In genomic region chr17:50627658-50628057, GRCm38 (mm10) we compare ENCODE assay signal across 10 mouse cellular contexts.
DNase-seq lines count a peak whose midpoint lies in the region; ATAC-seq and TF ChIP-seq lines count a peak whose summit lies in the region.
"Had no signal": no experiment of that assay in that cellular context is flagged by ENCODE, and none has a peak within 500 bp of the region (broad histone marks: within the 10 kb centered on the region; RNA-seq: fewer than 3 reads in every experiment).

No protein-coding gene starts in this region.

- no peak overlapping the region for H3K9ac ChIP-seq in hindbrain, embryonic 16.5 days (ENCODE audit: low read depth, low read length)
- H3K9ac ChIP-seq in hindbrain, embryonic 14.5 days: no peak overlapping the region
- H3K9ac ChIP-seq in MEL (ENCODE audit: control insufficient read depth, low read depth, low read length, poor library complexity, severe bottlenecking): no peak overlapping the region
- no peak overlapping the region for H3K9ac ChIP-seq in intestine, embryonic 15.5 days
- H3K9ac ChIP-seq in kidney, embryonic 14.5 days (ENCODE audit: low read depth, low read length): no peak overlapping the region
- H3K9ac ChIP-seq: heart, embryonic 13.5 days had no signal

- H3K27ac ChIP-seq in hindbrain, embryonic 16.5 days (ENCODE audit: low read depth, low read length): no peak overlapping the region
- no peak overlapping the region for H3K27ac ChIP-seq in hindbrain, embryonic 14.5 days
- H3K27ac ChIP-seq in MEL (ENCODE audit: control insufficient read depth, low read depth, low read length): no peak overlapping the region
- no peak overlapping the region for H3K27ac ChIP-seq in intestine, embryonic 15.5 days
- H3K27ac ChIP-seq in kidney, embryonic 14.5 days (ENCODE audit: low read depth, low read length): no peak overlapping the region
- H3K27ac ChIP-seq: heart, embryonic 13.5 days had no signal

- 89% methylated on average over 3 of the region's 3 CpGs for WGBS in hindbrain, embryonic 16.5 days
- 96% methylated on average over 3 of the region's 3 CpGs for WGBS in hindbrain, embryonic 14.5 days
- WGBS in intestine, embryonic 15.5 days: 89% methylated on average over 3 of the region's 3 CpGs
- WGBS in kidney, embryonic 14.5 days: 92% methylated on average over 3 of the region's 3 CpGs

- no peak for TF ChIP-seq RAD21 in MEL (IDR thresholded peaks at IDR 0.05; ENCODE audit: low read depth, low read length)

- peaks cover 11% of the 10 kb centered on the region for H3K79me2 ChIP-seq in MEL (ENCODE audit: control insufficient read depth, insufficient read depth, low read length, poor library complexity)

- no peaks in the 10 kb centered on the region for H3K9me3 ChIP-seq in hindbrain, embryonic 16.5 days (ENCODE audit: control insufficient read depth, low read length)
- no peaks in the 10 kb centered on the region for H3K9me3 ChIP-seq in hindbrain, embryonic 14.5 days (ENCODE audit: control insufficient read depth, low read length)
- H3K9me3 ChIP-seq in MEL (replicated peaks; ENCODE audit: insufficient read depth, low read length): no peaks in the 10 kb centered on the region
- no peaks in the 10 kb centered on the region for H3K9me3 ChIP-seq in intestine, embryonic 15.5 days
- H3K9me3 ChIP-seq in kidney, embryonic 14.5 days (ENCODE audit: control insufficient read depth, low read length): no peaks in the 10 kb centered on the region
- H3K9me3 ChIP-seq: heart, embryonic 13.5 days had no signal

- H3K27me3 ChIP-seq in hindbrain, embryonic 16.5 days (replicated peaks; ENCODE audit: control insufficient read depth, insufficient read depth, low read length): no peaks in the 10 kb centered on the region
- no peaks in the 10 kb centered on the region for H3K27me3 ChIP-seq in hindbrain, embryonic 14.5 days (ENCODE audit: control insufficient read depth, insufficient read depth, low read length)
- H3K27me3 ChIP-seq in MEL (ENCODE audit: control insufficient read depth in 1 of 2, insufficient read depth in 2 of 2, low read length in 2 of 2): no peaks in the 10 kb centered on the region
- no peaks in the 10 kb centered on the region for H3K27me3 ChIP-seq in intestine, embryonic 15.5 days (replicated peaks)
- no peaks in the 10 kb centered on the region for H3K27me3 ChIP-seq in kidney, embryonic 14.5 days (ENCODE audit: control insufficient read depth, insufficient read depth, low read length)
- H3K27me3 ChIP-seq: heart, embryonic 13.5 days had no signal

- no peak overlapping the region for H3K4me2 ChIP-seq in hindbrain, embryonic 16.5 days (ENCODE audit: low read length)
- no peak overlapping the region for H3K4me2 ChIP-seq in hindbrain, embryonic 14.5 days (replicated peaks)
- no peak overlapping the region for H3K4me2 ChIP-seq in intestine, embryonic 15.5 days (replicated peaks)
- no peak overlapping the region for H3K4me2 ChIP-seq in kidney, embryonic 14.5 days (replicated peaks; ENCODE audit: low read depth, low read length)
- H3K4me2 ChIP-seq: heart, embryonic 13.5 days had no signal

- no peak for DNase-seq in hindbrain, embryonic 14.5 days (ENCODE audit: low spot score)
- DNase-seq in A20 (ENCODE audit: low read depth, low spot score): peak; percentile 7
- DNase-seq in MEL (ENCODE audit: low read depth, low spot score): peak; percentile 22
- DNase-seq in left cerebral cortex, postnatal 14 days (ENCODE audit: low spot score in 2 of 2): no peak
- no peak for DNase-seq in cerebellum, postnatal 25 days
- DNase-seq: lung, adult 2 months had no signal

- 0 out of 2 replicates have a peak, but pooled peaks have one; percentile 28 for ATAC-seq in hindbrain, embryonic 16.5 days
- ATAC-seq in hindbrain, embryonic 14.5 days (ENCODE audit: low FRiP score): no peak
- peak; percentile 36; the same call in 1 of the 2 replicates for ATAC-seq in intestine, embryonic 15.5 days
- no peak for ATAC-seq in kidney, embryonic 14.5 days (ENCODE audit: low FRiP score, low TSS enrichment)

- H3K4me1 ChIP-seq in hindbrain, embryonic 16.5 days (ENCODE audit: control insufficient read depth, insufficient read depth, low read depth, low read length): no peaks in the 10 kb centered on the region; the same call in 1 of the 2 replicates
- H3K4me1 ChIP-seq in hindbrain, embryonic 14.5 days (replicated peaks; ENCODE audit: control insufficient read depth, insufficient read depth, low read length): no peaks in the 10 kb centered on the region
- no peaks in the 10 kb centered on the region for H3K4me1 ChIP-seq in MEL (ENCODE audit: control insufficient read depth in 1 of 2, insufficient read depth in 2 of 2, low read length in 2 of 2)
- H3K4me1 ChIP-seq in intestine, embryonic 15.5 days (replicated peaks): no peaks in the 10 kb centered on the region
- H3K4me1 ChIP-seq in kidney, embryonic 14.5 days (ENCODE audit: control insufficient read depth, insufficient read depth, low read length): 0 out of 2 replicates have a peak, but pooled peaks cover 3% of the 10 kb centered on the region

- intact Hi-C loops in left cerebral cortex, postnatal 14 days (cut with DNase I): loop anchor here (5.0 kb wide), 2 partner anchors 115 to 335 kb away; partner anchors contain the start of gene Dazl

- H3K4me3 ChIP-seq in hindbrain, embryonic 16.5 days (ENCODE audit: low read length): no peak overlapping the region
- H3K4me3 ChIP-seq in hindbrain, embryonic 14.5 days (replicated peaks; ENCODE audit: low read length): no peak overlapping the region
- H3K4me3 ChIP-seq in MEL (ENCODE audit: control insufficient read depth in 1 of 2, insufficient read depth in 1 of 2, low read depth in 2 of 2, low read length in 2 of 2): no peak overlapping the region
- H3K4me3 ChIP-seq in intestine, embryonic 15.5 days (replicated peaks): no peak overlapping the region
- no peak overlapping the region for H3K4me3 ChIP-seq in kidney, embryonic 14.5 days (ENCODE audit: low read length)
- H3K4me3 ChIP-seq: heart, embryonic 13.5 days had no signal

- H3K36me3 ChIP-seq in hindbrain, embryonic 16.5 days (ENCODE audit: control insufficient read depth, insufficient read depth, low read length): no peaks in the 10 kb centered on the region
- H3K36me3 ChIP-seq in hindbrain, embryonic 14.5 days (replicated peaks; ENCODE audit: control insufficient read depth, insufficient read depth): no peaks in the 10 kb centered on the region
- H3K36me3 ChIP-seq in MEL (ENCODE audit: control insufficient read depth in 1 of 2, insufficient read depth in 2 of 2, low read length in 2 of 2): peaks cover 2 to 12% of the 10 kb centered on the region in 2 experiments; a peak in 2 of 4 replicates
- H3K36me3 ChIP-seq in intestine, embryonic 15.5 days: no peaks in the 10 kb centered on the region
- no peaks in the 10 kb centered on the region for H3K36me3 ChIP-seq in kidney, embryonic 14.5 days (ENCODE audit: control insufficient read depth, insufficient read depth, low read length)
- H3K36me3 ChIP-seq: heart, embryonic 13.5 days had no signal

- TF ChIP-seq CTCF in MEL (IDR thresholded peaks at IDR 0.05 in 2 of 3, conservative IDR thresholded peaks at IDR 0.05 in 1 of 3; ENCODE audit: control insufficient read depth in 1 of 3, insufficient read depth in 1 of 3, low read depth in 2 of 3, low read length in 3 of 3, poor library complexity in 1 of 3, severe bottlenecking in 1 of 3): no peak

- TF ChIP-seq POLR2A in MEL (IDR thresholded peaks at IDR 0.05; ENCODE audit: control insufficient read depth in 1 of 2, insufficient read depth in 1 of 2, low read depth in 1 of 2, low read length in 2 of 2, poor library complexity in 1 of 2): no peak

- TF ChIP-seq EP300 in MEL (IDR thresholded peaks at IDR 0.05; ENCODE audit: low read depth in 1 of 2, low read length in 2 of 2): no peak

TF ChIP-seq in MEL, 35 proteins besides CTCF, POLR2A, EP300 and RAD21:
- TF ChIP-seq GABPA (IDR thresholded peaks at IDR 0.05; ENCODE audit: low read depth, low read length): no peak
- no peak for TF ChIP-seq ZKSCAN1 (IDR thresholded peaks at IDR 0.05; ENCODE audit: low read depth, low read length)
- TF ChIP-seq ELF1 (IDR thresholded peaks at IDR 0.05; ENCODE audit: low read depth, low read length): no peak
- no peak for TF ChIP-seq SMC3 (IDR thresholded peaks at IDR 0.05; ENCODE audit: low read depth, low read length)
- TF ChIP-seq MYB (IDR thresholded peaks at IDR 0.05; ENCODE audit: low read depth, low read length): no peak
- TF ChIP-seq MYC (IDR thresholded peaks at IDR 0.05; ENCODE audit: low read depth, low read length): no peak
- no peak for TF ChIP-seq E2F4 (IDR thresholded peaks at IDR 0.05; ENCODE audit: borderline replicate concordance, low read depth, low read length)
- no peak for TF ChIP-seq MAX (IDR thresholded peaks at IDR 0.05; ENCODE audit: low read length)
- TF ChIP-seq POLR2AphosphoS5 (IDR thresholded peaks at IDR 0.05; ENCODE audit: borderline replicate concordance, low read depth, low read length): no peak
- no peak for TF ChIP-seq RCOR1 (IDR thresholded peaks at IDR 0.05; ENCODE audit: low read depth, low read length)
- TF ChIP-seq USF1 (IDR thresholded peaks at IDR 0.05; ENCODE audit: low read depth, low read length): no peak
- TF ChIP-seq TBP (IDR thresholded peaks at IDR 0.05; ENCODE audit: low read depth, low read length): no peak
- no peak for TF ChIP-seq JUND (IDR thresholded peaks at IDR 0.05; ENCODE audit: low read depth, low read length)

Comparison
In these comparisons a context has a peak if more than half of its experiments do, and no peak if none do; other contexts are left out.
1. ATAC-seq: peak in hindbrain, embryonic 16.5 days (single experiment) and intestine, embryonic 15.5 days (single experiment); none in hindbrain, embryonic 14.5 days (single experiment) and kidney, embryonic 14.5 days (single experiment).
2. DNase-seq: peak in A20 (single experiment) and MEL (single experiment); none in hindbrain, embryonic 14.5 days (single experiment), left cerebral cortex, postnatal 14 days (0 of 2) and cerebellum, postnatal 25 days (0 of 2).